Mouse (Mus musculus) liver, embryonic 15.5 days (tissue): Measurements from ENCODE around the gene Pigk. TPM values are rescaled to one million over a fixed set of nuclear protein-coding genes. Genes with fewer than 3 reads are reported as not detected.

Experiments
- ATAC-seq: fragments of 200-750 bp; cut with Nextera tagmentation; 2 replicates; pipeline ENCODE4 v1.8.0; 2017; ENCODE audit warnings: moderate number of reproducible peaks, mild to moderate bottlenecking, moderate library complexity; ENCODE audit not compliant: insufficient read depth
- H3K27ac ChIP-seq: fragments of 300-500 bp; sonication (generic); replicated peaks from 2 replicates; pipeline ENCODE4 v1.5.1; 2015; ENCODE audit warnings: mild to moderate bottlenecking, inconsistent platforms
- H3K27me3 ChIP-seq: fragments of 300-500 bp; sonication (generic); 2 replicates; pipeline ENCODE4 v1.6.1; 2015; ENCODE audit warnings: mild to moderate bottlenecking, inconsistent platforms
- H3K36me3 ChIP-seq: fragments of 300-500 bp; sonication (generic); replicated peaks from 2 replicates; pipeline ENCODE4 v1.6.1; 2015; ENCODE audit warnings: moderate library complexity, mild to moderate bottlenecking, inconsistent platforms
- H3K4me1 ChIP-seq: fragments of 300-500 bp; sonication (generic); replicated peaks from 2 replicates; pipeline ENCODE4 v1.6.1; 2015; ENCODE audit warnings: inconsistent platforms
- H3K4me2 ChIP-seq: fragments of 300-500 bp; sonication (generic); 2 replicates; pipeline ENCODE4 v1.6.1; 2015; ENCODE audit warnings: moderate library complexity, mild to moderate bottlenecking, inconsistent platforms
- H3K4me3 ChIP-seq: fragments of 300-500 bp; sonication (generic); replicated peaks from 2 replicates; pipeline ENCODE4 v1.5.1; 2015; ENCODE audit warnings: mild to moderate bottlenecking, inconsistent platforms
- H3K9ac ChIP-seq: fragments of 300-500 bp; sonication (generic); 2 replicates; pipeline ENCODE4 v1.6.1; 2015; ENCODE audit warnings: moderate library complexity, mild to moderate bottlenecking, inconsistent platforms
- H3K9me3 ChIP-seq: fragments of 300-500 bp; sonication (generic); replicated peaks from 2 replicates; pipeline ENCODE4 v1.6.1; 2016; ENCODE audit warnings: inconsistent platforms
- WGBS: fragments of 180-500 bp; shearing (Covaris S2); methylation state at CpG from one replicate; pipeline ENCODE4 v1.1.7; 2015; ENCODE audit warnings: mixed read lengths; ENCODE audit not compliant: insufficient replicate concordance; 5-methylcytosine and 5-hydroxymethylcytosine counted together
- polyA plus RNA-seq: library from polyadenylated mRNA; unstranded; fragments of >200 nt; fragmentation: Nextera tagmentation; extraction: Ambion mirVana; gene quantifications from 2 replicates; pipeline ENCODE4 v1.2.1, GENCODE M21; 2015

Pigk gene
- polyA plus RNA-seq, 1 experiment from 2014 or later, result 23.5 TPM

DNA sequence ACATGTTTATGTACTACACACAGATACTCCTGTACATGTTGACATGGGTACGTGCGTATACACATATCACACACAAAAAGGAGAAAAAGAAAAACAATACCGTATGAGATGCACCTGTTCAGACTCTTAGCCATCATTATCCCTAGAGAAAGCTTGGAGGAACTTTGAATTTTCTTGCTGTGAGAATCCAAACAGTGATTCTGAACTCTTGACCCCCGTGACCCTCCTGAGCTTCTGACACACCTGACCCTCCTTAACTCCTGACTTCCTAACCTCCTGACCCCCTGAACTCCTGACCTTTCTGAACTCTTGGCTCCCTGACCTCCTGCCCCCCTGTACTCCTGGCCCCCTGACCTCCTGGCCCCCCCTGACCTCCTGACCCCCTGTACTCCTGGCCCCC lies 19.1 kb downstream of the Pigk start:
- no peak overlapping the region for H3K4me2 ChIP-seq
- H3K36me3 ChIP-seq, result no peaks in the 10 kb centered on the region
- no peaks in the 10 kb centered on the region for H3K9me3 ChIP-seq
- H3K4me1 ChIP-seq, result peaks cover 11% of the 10 kb centered on the region
- no peak overlapping the region for H3K4me3 ChIP-seq
- 83% methylated on average over 4 of the region's 4 CpGs for WGBS
- no peak for ATAC-seq
- no peak overlapping the region for H3K9ac ChIP-seq
- no peak overlapping the region for H3K27ac ChIP-seq
- no peaks in the 10 kb centered on the region for H3K27me3 ChIP-seq

DNA sequence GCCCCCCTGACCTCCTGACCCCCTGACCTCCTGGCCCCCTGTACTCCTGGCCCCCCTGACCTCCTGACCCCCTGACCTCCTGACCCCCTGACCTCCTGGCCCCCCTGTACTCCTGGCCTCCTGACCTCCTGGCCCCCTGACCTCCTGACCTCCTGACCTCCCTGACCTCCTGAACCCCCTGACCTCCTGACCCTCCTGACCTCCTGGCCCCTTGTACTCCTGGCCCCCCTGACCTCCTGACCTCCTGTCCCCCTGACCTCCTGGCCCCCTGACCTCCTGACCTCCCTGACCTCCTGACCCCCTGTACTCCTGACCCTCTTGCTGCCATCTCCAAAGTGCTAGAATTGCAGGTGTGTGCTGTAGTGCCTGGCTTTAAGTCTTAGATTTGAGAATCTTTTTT lies 19.6 kb downstream of the Pigk start:
- Histone ChIP-seq H3K27me3 (no peaks in the 10 kb centered on the region), H3K9ac (no peak overlapping the region), H3K4me1 (peaks cover 11% of the 10 kb centered on the region), H3K4me2 (no peak overlapping the region), H3K4me3 (no peak overlapping the region), H3K27ac (no peak overlapping the region), H3K9me3 (no peaks in the 10 kb centered on the region), H3K36me3 (no peaks in the 10 kb centered on the region)
- no peak for ATAC-seq

DNA sequence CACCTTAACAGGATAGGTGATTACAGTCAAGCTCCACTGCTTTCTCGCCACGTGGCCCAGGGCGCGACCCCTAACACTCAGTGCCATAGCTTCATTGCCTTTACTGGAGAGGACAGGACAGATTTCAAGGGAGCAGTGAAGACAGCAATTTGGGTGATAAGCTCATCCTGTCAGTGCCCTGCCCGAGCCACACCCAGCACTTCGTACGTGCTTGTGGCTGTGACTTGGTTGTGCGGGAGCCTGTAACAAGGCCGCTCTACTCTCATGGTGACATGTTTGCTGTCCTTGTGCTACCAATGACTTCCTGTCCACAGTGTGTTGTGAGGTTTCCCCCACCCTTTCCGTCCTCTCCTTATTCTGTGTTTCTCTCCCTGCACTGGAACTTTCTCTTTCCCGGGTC lies 20.2 kb downstream of the Pigk start:
- ATAC-seq, result peak; percentile 47; the same call in 1 of the 2 replicates
- WGBS, result 38% methylated on average over 11 of the region's 11 CpGs
- H3K36me3 ChIP-seq, result no peaks in the 10 kb centered on the region
- no peak overlapping the region for H3K4me3 ChIP-seq
- no peak overlapping the region for H3K27ac ChIP-seq
- no peak overlapping the region for H3K4me2 ChIP-seq
- H3K9me3 ChIP-seq, result no peaks in the 10 kb centered on the region
- peaks cover 11% of the 10 kb centered on the region for H3K4me1 ChIP-seq
- H3K9ac ChIP-seq, result no peak overlapping the region
- H3K27me3 ChIP-seq, result no peaks in the 10 kb centered on the region

DNA sequence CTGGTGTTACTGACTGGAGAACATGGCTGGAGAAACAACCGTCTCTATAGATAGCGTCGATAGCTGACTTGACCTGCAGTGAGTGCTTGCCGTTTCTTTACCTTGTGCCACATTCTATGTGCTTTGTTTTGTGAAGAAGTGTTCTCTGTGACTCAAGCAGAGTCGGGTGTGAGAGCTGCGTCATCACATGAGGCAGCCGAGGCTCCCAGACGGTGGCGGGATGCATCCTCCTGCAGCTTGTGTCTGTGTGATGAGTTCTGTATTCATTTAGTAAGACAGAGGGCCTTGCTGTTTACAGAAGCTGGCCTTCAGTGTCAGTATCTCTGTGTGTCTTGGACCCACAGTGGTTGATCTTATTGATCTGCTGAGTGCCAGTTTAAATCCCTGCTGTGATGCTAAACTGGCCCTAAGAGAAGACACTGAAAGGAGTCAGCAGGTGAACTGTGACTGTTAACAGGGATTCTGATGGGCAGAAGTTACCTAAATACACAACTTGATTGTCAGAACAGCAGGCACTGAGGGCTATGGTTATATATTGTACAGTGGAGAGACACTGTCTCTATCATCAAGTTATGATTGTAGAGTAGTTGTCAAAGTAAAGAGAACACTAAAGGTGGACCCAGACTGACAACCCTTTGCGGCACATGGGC lies 21.8 kb downstream of the Pigk start:
- Histone ChIP-seq H3K9ac (no peak overlapping the region), H3K4me1 (peaks cover 11% of the 10 kb centered on the region), H3K4me3 (no peak overlapping the region), H3K36me3 (no peaks in the 10 kb centered on the region), H3K9me3 (no peaks in the 10 kb centered on the region), H3K4me2 (no peak overlapping the region), H3K27me3 (no peaks in the 10 kb centered on the region), H3K27ac (no peak overlapping the region)
- no peak for ATAC-seq
- WGBS, result 73% methylated on average over 10 of the region's 10 CpGs

DNA sequence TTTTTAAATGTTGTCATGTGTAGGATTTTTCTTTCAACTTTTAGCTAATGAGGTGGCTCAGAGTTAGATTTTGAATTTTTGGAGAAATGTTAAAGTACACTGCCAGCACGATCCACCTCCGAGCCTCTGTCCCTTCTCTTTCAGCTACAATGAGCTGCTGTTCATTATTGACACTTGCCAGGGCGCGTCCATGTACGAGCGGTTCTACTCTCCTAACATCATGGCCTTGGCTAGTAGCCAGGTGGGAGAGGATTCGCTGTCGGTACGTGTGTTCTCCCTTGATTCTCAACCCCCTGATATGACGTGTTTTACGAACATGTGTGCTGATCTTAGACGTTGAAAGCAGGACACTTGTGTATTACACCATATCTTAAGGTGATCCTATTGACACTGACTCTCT lies 30.4 kb downstream of the Pigk start:
- no peak overlapping the region for H3K4me3 ChIP-seq
- H3K4me2 ChIP-seq, result no peak overlapping the region
- H3K27ac ChIP-seq, result no peak overlapping the region
- H3K4me1 ChIP-seq, result peaks cover 10% of the 10 kb centered on the region
- no peak overlapping the region for H3K9ac ChIP-seq
- WGBS, result 85% methylated on average over 12 of the region's 12 CpGs
- H3K36me3 ChIP-seq, result 0 out of 2 replicates have a peak, but pooled peaks cover 4% of the 10 kb centered on the region
- no peak for ATAC-seq
- no peaks in the 10 kb centered on the region for H3K27me3 ChIP-seq
- no peaks in the 10 kb centered on the region for H3K9me3 ChIP-seq

DNA sequence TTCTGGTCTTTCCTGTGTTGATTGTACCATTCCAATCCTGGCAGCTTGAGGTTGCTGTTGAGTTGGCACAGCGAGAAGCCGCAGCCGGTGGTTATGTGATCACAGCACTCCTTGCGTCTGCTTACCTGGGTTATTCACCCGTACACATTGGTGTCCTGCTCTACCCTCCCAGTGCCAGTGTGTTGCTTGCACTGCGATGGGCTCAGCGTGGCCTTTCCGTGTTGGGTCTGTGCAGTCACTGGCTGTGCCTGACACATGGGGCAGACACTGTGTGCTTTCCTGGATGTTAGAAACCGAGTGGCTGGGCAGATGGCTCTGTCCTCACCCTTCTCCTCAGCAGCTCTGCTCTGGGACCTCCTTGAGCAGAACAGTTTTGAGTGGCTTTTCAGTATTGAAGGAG lies 31.7 kb downstream of the Pigk start:
- no peak overlapping the region for H3K9ac ChIP-seq
- no peak overlapping the region for H3K4me2 ChIP-seq
- no peak overlapping the region for H3K4me3 ChIP-seq
- 86% methylated on average over 9 of the region's 9 CpGs for WGBS
- no peaks in the 10 kb centered on the region for H3K27me3 ChIP-seq
- H3K4me1 ChIP-seq, result peaks cover 20% of the 10 kb centered on the region
- no peaks in the 10 kb centered on the region for H3K9me3 ChIP-seq
- ATAC-seq, result no peak
- H3K27ac ChIP-seq, result no peak overlapping the region
- 0 out of 2 replicates have a peak, but pooled peaks cover 4% of the 10 kb centered on the region for H3K36me3 ChIP-seq

DNA sequence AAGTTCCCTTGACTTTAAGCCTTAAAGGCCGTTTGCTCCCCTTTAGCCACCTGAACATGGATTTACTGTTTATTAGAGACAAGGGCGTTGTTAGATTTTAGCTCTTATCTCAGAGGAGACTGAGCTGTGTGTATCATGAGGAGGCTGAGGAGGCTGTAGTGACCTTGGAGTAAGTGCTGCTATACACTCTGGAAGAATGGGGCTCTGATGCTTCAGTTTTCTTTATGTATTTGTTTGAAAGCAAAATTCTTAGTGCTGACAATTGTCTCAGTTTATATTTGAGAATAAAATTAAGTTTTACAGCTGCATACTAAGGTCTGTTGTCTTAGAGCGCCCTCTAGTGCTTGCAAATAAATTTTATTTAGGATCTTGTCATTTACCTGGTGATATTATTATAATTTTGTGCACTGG lies 35.6 kb downstream of the Pigk start:
- Histone ChIP-seq H3K4me2 (peak overlapping the region; percentile 49), H3K9me3 (no peaks in the 10 kb centered on the region), H3K4me1 (peaks cover 47% of the 10 kb centered on the region), H3K9ac (no peak overlapping the region), H3K4me3 (no peak overlapping the region), H3K27ac (peak overlapping the region; percentile 38; the same call in 1 of the 2 replicates), H3K36me3 (peaks cover 9% of the 10 kb centered on the region; the same call in 1 of the 2 replicates), H3K27me3 (no peaks in the 10 kb centered on the region)
- peak; percentile 91 for ATAC-seq
- WGBS, result 8% methylated on average over 3 of the region's 3 CpGs

DNA sequence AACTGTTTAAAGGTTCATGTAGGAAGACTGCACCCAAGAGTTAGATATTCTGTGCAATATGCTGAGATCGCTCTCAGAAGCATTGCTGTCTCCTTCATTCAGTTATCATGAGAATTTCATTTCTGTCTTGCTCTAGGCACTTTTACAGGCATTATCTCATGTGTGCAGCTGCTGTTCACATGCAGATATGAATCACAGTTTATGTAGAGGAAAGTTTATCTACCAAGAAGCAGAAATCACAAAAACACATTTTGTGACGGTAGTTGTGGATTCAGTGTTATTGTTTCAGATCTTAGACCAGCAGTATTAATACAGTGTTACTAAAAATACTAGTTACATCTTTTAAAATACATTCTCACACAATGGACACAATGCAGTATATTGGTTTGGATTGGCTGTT lies 36.0 kb downstream of the Pigk start:
- Histone ChIP-seq H3K4me3 (no peak overlapping the region), H3K9me3 (no peaks in the 10 kb centered on the region), H3K4me2 (peak overlapping the region; percentile 49), H3K36me3 (peaks cover 9% of the 10 kb centered on the region; the same call in 1 of the 2 replicates), H3K27me3 (no peaks in the 10 kb centered on the region), H3K27ac (peak overlapping the region; percentile 38), H3K9ac (no peak overlapping the region), H3K4me1 (peaks cover 49% of the 10 kb centered on the region)
- ATAC-seq, result peak; percentile 85
- WGBS, result 17% methylated on average over 2 of the region's 2 CpGs

DNA sequence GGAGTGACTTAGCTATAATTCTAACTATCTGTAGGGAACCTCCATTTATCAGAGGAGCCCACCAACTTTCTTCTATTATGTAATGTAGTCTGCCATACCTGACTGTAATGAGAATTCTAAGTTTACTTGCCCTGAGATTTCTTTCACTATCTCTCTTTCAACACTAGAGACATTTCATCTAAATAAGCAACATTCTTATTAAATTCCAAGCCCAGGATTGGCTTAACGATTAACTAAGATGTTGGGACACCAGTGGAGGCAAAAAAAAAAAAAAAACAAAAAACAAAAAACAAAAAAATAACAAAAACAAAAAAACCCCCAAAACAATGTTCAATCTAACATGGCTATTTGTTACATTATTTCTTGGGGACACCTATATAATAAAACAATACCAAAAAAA lies 39.0 kb downstream of the Pigk start:
- ATAC-seq, result no peak
- H3K4me1 ChIP-seq, result peaks cover 80% of the 10 kb centered on the region
- 90% methylated on average over 1 of the region's 1 CpGs for WGBS

DNA sequence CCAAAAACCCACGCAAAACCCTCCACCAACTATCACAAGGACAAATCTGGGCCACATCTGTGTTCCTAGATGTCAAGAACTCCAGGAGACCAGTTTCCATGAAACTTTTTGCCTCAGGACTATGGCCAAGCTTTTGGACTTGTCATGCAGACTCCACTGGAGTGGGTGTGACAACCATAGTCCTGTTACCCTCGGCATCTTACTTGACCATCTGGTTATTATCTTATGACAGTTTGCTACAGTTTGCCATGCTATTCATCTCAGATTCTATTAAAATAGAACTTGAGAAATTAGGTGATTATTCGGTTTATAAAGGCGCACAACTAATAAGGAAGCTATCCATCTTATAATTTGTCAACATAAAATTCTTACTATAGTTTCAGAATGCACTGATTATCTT lies 39.4 kb downstream of the Pigk start:
- Histone ChIP-seq H3K4me3 (no peak overlapping the region), H3K27ac (peak overlapping the region; percentile 72; the same call in 1 of the 2 replicates), H3K4me1 (peaks cover 84% of the 10 kb centered on the region), H3K36me3 (peaks cover 5% of the 10 kb centered on the region; the same call in 1 of the 2 replicates), H3K9me3 (no peaks in the 10 kb centered on the region), H3K27me3 (no peaks in the 10 kb centered on the region), H3K9ac (no peak overlapping the region), H3K4me2 (peak overlapping the region; percentile 30; the same call in 1 of the 2 replicates)
- ATAC-seq, result no peak
- WGBS, result 46% methylated on average over 4 of the region's 4 CpGs

More for the DNA sequence above, 39.0 kb downstream of the Pigk start:
- peaks cover 6% of the 10 kb centered on the region; the same call in 1 of the 2 replicates for H3K36me3 ChIP-seq
- 0 out of 2 replicates have a peak overlapping the region, but pooled peaks have one; percentile 30 for H3K4me2 ChIP-seq
- no peak overlapping the region for H3K9ac ChIP-seq
- H3K9me3 ChIP-seq, result no peaks in the 10 kb centered on the region
- no peaks in the 10 kb centered on the region for H3K27me3 ChIP-seq
- H3K4me3 ChIP-seq, result no peak overlapping the region
- H3K27ac ChIP-seq, result no peak overlapping the region

DNA sequence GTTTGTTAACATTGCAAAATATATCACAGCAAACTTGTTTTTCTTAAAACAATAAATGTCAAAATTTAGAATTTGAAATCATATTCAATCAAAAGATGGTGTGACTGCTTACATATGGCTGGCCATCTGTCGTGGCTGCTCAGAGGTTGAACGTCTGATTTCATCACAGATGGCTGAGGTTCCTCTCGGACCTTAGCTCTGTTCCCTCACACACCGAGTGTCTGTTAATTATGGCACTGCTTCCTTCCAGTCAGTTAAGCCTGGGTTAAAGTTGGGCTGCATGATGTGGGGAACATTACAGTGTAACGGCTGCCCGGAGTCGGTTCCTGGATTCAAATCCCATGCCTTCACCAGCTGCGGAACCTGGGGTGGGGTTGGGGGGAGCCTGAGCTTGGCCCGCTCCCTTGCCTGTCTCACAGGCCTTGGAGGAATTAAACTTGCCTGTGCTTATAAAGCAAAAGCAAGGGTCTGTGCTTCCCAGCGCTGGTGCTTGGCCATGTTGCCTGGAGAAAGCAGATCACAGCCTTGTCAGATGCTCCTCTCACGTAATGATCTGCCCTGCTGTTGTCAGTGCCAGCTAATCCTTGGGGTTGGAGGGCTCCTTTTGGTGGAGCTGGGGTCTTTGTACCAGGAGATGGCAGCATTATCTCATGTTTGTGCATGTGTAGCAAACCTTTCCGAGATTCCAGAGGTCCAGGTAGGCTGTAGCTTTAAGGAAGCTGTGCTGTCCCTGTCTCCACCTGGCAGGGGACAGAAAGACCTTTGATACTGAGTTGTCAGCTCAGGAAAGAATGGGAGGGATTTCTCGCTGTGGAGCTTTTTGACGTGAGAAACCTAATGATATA lies 40.2 kb downstream of the Pigk start:
- Histone ChIP-seq H3K9me3 (no peaks in the 10 kb centered on the region), H3K4me3 (no peak overlapping the region), H3K27ac (peak overlapping the region; percentile 72), H3K27me3 (no peaks in the 10 kb centered on the region), H3K4me2 (no peak overlapping the region), H3K36me3 (peaks cover 5% of the 10 kb centered on the region; the same call in 1 of the 2 replicates), H3K9ac (no peak overlapping the region), H3K4me1 (peaks cover 84% of the 10 kb centered on the region)
- ATAC-seq, result no peak
- WGBS, result 73% methylated on average over 14 of the region's 14 CpGs
